Mouse (Mus musculus): ENCODE measurements at regions not wholly inside any gene's neighbourhood (a gene's known extent, or its start where the extent isn't known, plus 50 kb on each side); places are given as distances from the start of the nearest gene placed in this dataset.

DNA sequence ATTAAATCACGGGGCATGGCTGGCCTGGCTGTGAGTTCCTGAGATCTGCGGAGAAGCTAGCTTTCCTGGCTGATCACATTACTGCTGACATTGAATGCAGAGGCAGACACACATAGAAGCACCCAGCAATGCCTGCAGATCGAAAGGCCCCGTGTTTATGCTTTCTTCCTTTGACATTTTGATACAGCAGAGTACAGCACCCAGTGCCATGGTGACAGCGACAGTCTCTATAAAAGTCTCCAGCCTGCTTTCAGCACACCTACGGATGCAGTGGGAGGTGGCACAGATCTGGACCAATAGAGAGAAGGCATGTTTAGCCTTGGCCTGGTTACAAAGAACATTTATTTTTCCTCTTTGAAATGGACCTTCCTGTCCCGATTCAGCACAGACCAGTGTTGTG is 99.2 kb upstream of the Bod1 start:
- Histone ChIP-seq H3K9ac (replicated peaks) (no peak overlapping the region), H3K4me2 (replicated peaks) (no peak overlapping the region), H3K4me1 (peaks cover 21% of the 10 kb centered on the region), H3K4me3 (no peak overlapping the region), H3K9me3 (0 out of 2 replicates have a peak, but pooled peaks cover 3% of the 10 kb centered on the region), H3K27me3 (no peaks in the 10 kb centered on the region), H3K27ac (replicated peaks) (0 out of 2 replicates have a peak overlapping the region, but pooled peaks have one; percentile 54), H3K36me3 (no peaks in the 10 kb centered on the region)
- no peak for ATAC-seq (ENCODE audit: low FRiP score, low read depth)
- WGBS: 58% methylated on average over 7 of the region's 7 CpGs

GRCm38 (mm10) chr11:31771491-31772439 is 100.1 kb upstream of the Bod1 start:
- ATAC-seq (ENCODE audit: low FRiP score, low read depth): no peak
- H3K9ac ChIP-seq (replicated peaks): no peak overlapping the region

GRCm38 (mm10) chr11:31777531-31777930 is 94.5 kb upstream of the Cpeb4 start:
- Histone ChIP-seq H3K4me1 (no peaks in the 10 kb centered on the region), H3K36me3 (no peaks in the 10 kb centered on the region), H3K4me3 (no peak overlapping the region), H3K27ac (replicated peaks) (no peak overlapping the region), H3K4me2 (replicated peaks) (no peak overlapping the region), H3K9ac (replicated peaks) (no peak overlapping the region), H3K9me3 (0 out of 2 replicates have a peak, but pooled peaks cover 3% of the 10 kb centered on the region), H3K27me3 (no peaks in the 10 kb centered on the region)
- ATAC-seq (ENCODE audit: low FRiP score, low read depth): no peak
- 91% methylated on average over 8 of the region's 8 CpGs for WGBS

More at GRCm38 (mm10) chr11:31771491-31772439, 100.1 kb upstream of the Bod1 start:
- no peak overlapping the region for H3K4me2 ChIP-seq (replicated peaks)
- H3K27ac ChIP-seq (replicated peaks): no peak overlapping the region
- no peaks in the 10 kb centered on the region for H3K36me3 ChIP-seq
- H3K4me3 ChIP-seq: no peak overlapping the region
- WGBS: 89% methylated on average over 6 of the region's 6 CpGs
- no peaks in the 10 kb centered on the region for H3K27me3 ChIP-seq
- H3K4me1 ChIP-seq: peaks cover 21% of the 10 kb centered on the region
- 0 out of 2 replicates have a peak, but pooled peaks cover 3% of the 10 kb centered on the region for H3K9me3 ChIP-seq

DNA sequence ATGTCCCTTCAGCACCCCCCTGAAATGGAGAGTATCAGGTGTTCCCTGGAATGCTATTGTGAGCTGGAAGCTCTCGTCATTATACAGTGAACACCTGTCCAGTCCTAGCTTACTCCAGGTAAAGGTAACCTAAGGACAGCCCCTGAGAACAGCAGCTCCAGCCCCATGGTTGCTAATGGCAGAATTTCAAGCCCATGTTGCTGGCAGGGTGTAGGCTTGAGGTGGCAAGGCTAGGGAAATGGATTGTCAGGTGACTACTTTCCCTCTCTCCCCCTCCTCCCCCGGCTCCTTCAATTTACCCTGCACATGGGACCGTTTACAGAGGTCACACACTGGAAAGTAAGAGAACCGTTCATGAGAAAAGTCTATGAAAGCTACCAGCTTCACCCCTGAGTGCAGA is 93.2 kb upstream of the Cpeb4 start:
- no peaks in the 10 kb centered on the region for H3K36me3 ChIP-seq
- peaks cover 7% of the 10 kb centered on the region; the same call in 1 of the 2 replicates for H3K9me3 ChIP-seq
- no peak overlapping the region for H3K4me3 ChIP-seq
- no peaks in the 10 kb centered on the region for H3K27me3 ChIP-seq
- WGBS: 79% methylated on average over 4 of the region's 4 CpGs
- ATAC-seq (ENCODE audit: low FRiP score, low read depth): no peak
- H3K4me1 ChIP-seq: no peaks in the 10 kb centered on the region
- H3K9ac ChIP-seq (replicated peaks): no peak overlapping the region
- H3K4me2 ChIP-seq (replicated peaks): no peak overlapping the region
- H3K27ac ChIP-seq (replicated peaks): no peak overlapping the region

DNA sequence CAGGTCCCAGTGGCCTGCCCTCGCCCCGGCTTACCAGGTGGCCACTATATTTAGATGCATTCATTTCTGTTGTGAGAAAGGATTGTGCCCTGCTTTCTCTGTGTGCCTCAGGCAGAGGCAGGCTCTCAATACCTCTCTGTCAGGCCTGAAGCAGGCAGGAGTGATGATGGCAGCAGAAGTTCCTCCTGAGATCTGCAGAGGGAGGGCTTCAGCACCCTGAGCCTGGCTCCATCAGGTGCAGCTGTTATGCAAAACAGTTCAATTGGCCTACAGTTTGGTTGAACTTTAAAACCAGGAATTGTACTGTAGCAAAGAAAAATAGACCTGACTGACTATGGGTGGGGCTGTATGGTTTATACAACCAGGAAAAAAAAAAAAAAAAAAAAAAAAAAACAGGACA is 92.7 kb upstream of the Cpeb4 start:
- no peaks in the 10 kb centered on the region for H3K27me3 ChIP-seq
- H3K9ac ChIP-seq (replicated peaks): no peak overlapping the region
- no peak overlapping the region for H3K27ac ChIP-seq (replicated peaks)
- H3K4me1 ChIP-seq: no peaks in the 10 kb centered on the region
- WGBS: 87% methylated on average over 2 of the region's 2 CpGs
- H3K4me2 ChIP-seq (replicated peaks): no peak overlapping the region
- H3K9me3 ChIP-seq: peaks cover 7% of the 10 kb centered on the region; the same call in 1 of the 2 replicates
- H3K4me3 ChIP-seq: no peak overlapping the region
- H3K36me3 ChIP-seq: no peaks in the 10 kb centered on the region
- no peak for ATAC-seq (ENCODE audit: low FRiP score, low read depth)

- H3K36me3 ChIP-seq: no peaks in the 10 kb centered on the region
- H3K9ac ChIP-seq (replicated peaks): no peak overlapping the region
- peaks cover 7% of the 10 kb centered on the region; the same call in 1 of the 2 replicates for H3K9me3 ChIP-seq
- H3K4me3 ChIP-seq: no peak overlapping the region
- WGBS: 87% methylated on average over 6 of the region's 6 CpGs
- no peaks in the 10 kb centered on the region for H3K27me3 ChIP-seq
- no peaks in the 10 kb centered on the region for H3K4me1 ChIP-seq
- no peak overlapping the region for H3K27ac ChIP-seq (replicated peaks)
- ATAC-seq (ENCODE audit: low FRiP score, low read depth): no peak
- no peak overlapping the region for H3K4me2 ChIP-seq (replicated peaks)
Measured at GRCm38 (mm10) chr11:31780969-31781368, 91.0 kb upstream of the Cpeb4 start.

GRCm38 (mm10) chr11:31781605-31782004 is 90.4 kb upstream of the Cpeb4 start:
- 91% methylated on average over 6 of the region's 6 CpGs for WGBS

DNA sequence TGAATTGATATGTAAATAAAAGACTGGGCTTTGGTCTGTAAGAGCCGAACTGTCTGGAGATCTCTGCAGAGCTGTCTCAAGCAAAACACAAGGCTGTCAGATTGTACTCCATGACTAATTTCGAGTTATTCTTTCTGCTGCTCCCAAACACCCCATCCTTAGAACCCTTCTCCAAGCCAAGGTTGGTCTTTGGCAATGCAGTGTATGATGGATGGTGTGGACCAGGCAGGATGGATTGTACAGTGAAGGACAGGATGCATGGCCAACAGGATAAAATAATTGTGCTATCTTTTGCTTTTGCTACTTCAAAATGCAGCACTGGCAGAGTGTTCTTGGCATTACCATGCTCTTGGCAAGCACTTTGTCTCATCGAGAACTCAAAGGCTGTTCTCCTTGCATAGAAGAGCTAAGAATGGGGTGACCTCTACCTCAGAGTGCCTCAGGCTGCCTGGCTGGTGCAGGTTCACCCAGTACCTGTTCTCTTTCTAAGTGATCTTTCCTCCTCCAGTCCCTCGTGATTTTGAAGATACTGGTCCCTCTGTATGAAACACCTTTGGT is 88.4 kb upstream of the Cpeb4 start:
- WGBS: 83% methylated on average over 4 of the region's 4 CpGs
- Histone ChIP-seq H3K9ac (replicated peaks) (no peak overlapping the region), H3K4me3 (no peak overlapping the region), H3K27me3 (no peaks in the 10 kb centered on the region), H3K36me3 (no peaks in the 10 kb centered on the region), H3K4me1 (no peaks in the 10 kb centered on the region), H3K4me2 (replicated peaks) (no peak overlapping the region), H3K9me3 (peaks cover 7% of the 10 kb centered on the region; the same call in 1 of the 2 replicates), H3K27ac (replicated peaks) (no peak overlapping the region)
- no peak for ATAC-seq (ENCODE audit: low FRiP score, low read depth)

More at GRCm38 (mm10) chr11:31781605-31782004, 90.4 kb upstream of the Cpeb4 start:
- Histone ChIP-seq H3K9me3 (peaks cover 7% of the 10 kb centered on the region; the same call in 1 of the 2 replicates), H3K4me1 (no peaks in the 10 kb centered on the region), H3K4me3 (no peak overlapping the region), H3K4me2 (replicated peaks) (no peak overlapping the region), H3K27me3 (no peaks in the 10 kb centered on the region), H3K9ac (replicated peaks) (no peak overlapping the region), H3K27ac (replicated peaks) (no peak overlapping the region), H3K36me3 (no peaks in the 10 kb centered on the region)
- ATAC-seq (ENCODE audit: low FRiP score, low read depth): no peak

DNA sequence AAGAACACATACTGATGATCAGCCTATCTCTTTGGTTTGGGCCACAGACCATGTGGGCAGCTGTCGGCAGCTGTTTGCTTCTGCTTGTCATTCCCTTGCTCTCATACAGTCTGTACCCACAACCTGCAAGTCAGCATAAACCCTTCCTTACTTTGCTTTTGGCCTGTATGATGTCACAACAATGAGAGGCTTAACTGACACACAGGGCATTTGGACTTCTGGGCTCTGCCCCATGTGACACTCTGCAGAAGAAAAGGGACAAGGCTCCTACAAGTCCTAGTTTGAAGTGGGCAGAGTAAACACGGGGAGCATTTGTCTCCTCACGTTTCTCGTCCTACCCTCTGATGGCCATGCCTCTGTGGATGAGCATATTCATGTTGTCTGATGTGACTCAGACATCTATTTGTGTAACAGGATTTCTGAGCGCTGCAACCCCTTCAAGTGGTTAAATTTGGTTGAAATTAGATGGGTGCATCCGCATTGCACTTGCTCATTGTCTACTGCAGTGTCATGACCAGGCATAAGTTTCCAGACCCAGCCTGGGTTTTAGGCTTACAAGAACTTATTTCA is 87.6 kb upstream of the Cpeb4 start:
- 90% methylated on average over 6 of the region's 6 CpGs for WGBS

DNA sequence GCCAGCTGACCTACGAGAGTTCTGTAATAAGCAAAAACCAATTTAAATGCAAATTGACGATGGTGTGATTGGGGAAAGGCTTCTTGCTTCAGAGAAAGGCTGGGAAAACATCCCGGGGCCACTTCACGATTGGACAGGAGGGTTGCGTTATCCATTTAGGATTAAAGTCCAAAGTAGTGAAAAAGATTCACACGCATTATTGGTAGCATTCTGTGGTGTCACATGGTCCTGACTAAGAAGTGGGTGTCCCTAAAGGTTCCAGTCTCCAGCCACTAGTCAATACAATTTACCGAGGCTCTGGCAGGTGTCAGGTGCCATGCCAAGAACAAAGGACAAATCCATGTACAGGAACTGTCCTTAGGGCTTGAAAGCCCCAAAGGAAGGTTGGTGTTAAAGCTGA is 86.9 kb upstream of the Cpeb4 start:
- 65% methylated on average over 7 of the region's 7 CpGs for WGBS
- Histone ChIP-seq H3K4me2 (replicated peaks) (no peak overlapping the region), H3K4me1 (no peaks in the 10 kb centered on the region), H3K9ac (replicated peaks) (no peak overlapping the region), H3K27ac (replicated peaks) (no peak overlapping the region), H3K36me3 (no peaks in the 10 kb centered on the region), H3K9me3 (peaks cover 7% of the 10 kb centered on the region; the same call in 1 of the 2 replicates), H3K4me3 (no peak overlapping the region), H3K27me3 (no peaks in the 10 kb centered on the region)
- no peak for ATAC-seq (ENCODE audit: low FRiP score, low read depth)

More for the DNA sequence above, 87.6 kb upstream of the Cpeb4 start:
- no peaks in the 10 kb centered on the region for H3K27me3 ChIP-seq
- no peaks in the 10 kb centered on the region for H3K4me1 ChIP-seq
- no peak overlapping the region for H3K4me2 ChIP-seq (replicated peaks)
- no peaks in the 10 kb centered on the region for H3K36me3 ChIP-seq
- H3K4me3 ChIP-seq: no peak overlapping the region
- peaks cover 7% of the 10 kb centered on the region; the same call in 1 of the 2 replicates for H3K9me3 ChIP-seq
- H3K27ac ChIP-seq (replicated peaks): no peak overlapping the region
- no peak for ATAC-seq (ENCODE audit: low FRiP score, low read depth)
- H3K9ac ChIP-seq (replicated peaks): no peak overlapping the region

GRCm38 (mm10) chr11:31787376-31787775 is 84.6 kb upstream of the Cpeb4 start:
- no peak for ATAC-seq (ENCODE audit: low FRiP score, low read depth)
- WGBS: 81% methylated on average over 2 of the region's 2 CpGs
- H3K9me3 ChIP-seq: peaks cover 7% of the 10 kb centered on the region; the same call in 1 of the 2 replicates
- H3K9ac ChIP-seq (replicated peaks): no peak overlapping the region
- H3K36me3 ChIP-seq: no peaks in the 10 kb centered on the region
- no peak overlapping the region for H3K4me2 ChIP-seq (replicated peaks)
- H3K27ac ChIP-seq (replicated peaks): no peak overlapping the region
- H3K4me1 ChIP-seq: no peaks in the 10 kb centered on the region
- no peaks in the 10 kb centered on the region for H3K27me3 ChIP-seq
- no peak overlapping the region for H3K4me3 ChIP-seq
